Mouse (Mus musculus) brain, embryonic 14.5 days (tissue): ENCODE measurements around the gene Tbxas1. TPM values are rescaled to one million over a fixed set of nuclear protein-coding genes. Genes with fewer than 3 reads are reported as not detected.

ENCODE experiments used
- DNase-seq: peaks from one replicate; pipeline ENCODE4 v3.0.0-alpha.2; 2011; ENCODE audit warnings: low read depth
- CTCF ChIP-seq: fragments of 200-500 bp; IDR thresholded peaks from 2 replicates; pipeline ENCODE4 v1.5.1; 2012; ENCODE audit warnings: inconsistent platforms, mild to moderate bottlenecking, moderate library complexity, borderline replicate concordance; ENCODE audit not compliant: insufficient read depth, insufficient read length; ENCODE audit errors: extremely low read depth
- POLR2A ChIP-seq: fragments of 200-500 bp; IDR thresholded peaks from 2 replicates; pipeline ENCODE4 v1.6.1; 2012; ENCODE audit warnings: mild to moderate bottlenecking, inconsistent platforms, borderline replicate concordance; ENCODE audit not compliant: poor library complexity, insufficient read depth, insufficient read length, severe bottlenecking; ENCODE audit errors: extremely low read depth
- polyA plus RNA-seq: library from polyadenylated mRNA; depleted of rRNA; stranded (reverse); fragments of >200 nt; gene quantifications from 2 replicates; pipeline ENCODE4 v1.2.3, GENCODE M21; 2012; rRNA removed

Gene Tbxas1
- polyA plus RNA-seq, 1 experiment, result 0.93 TPM

GRCm38 (mm10) chr6:39106812-39107211, 231.6 kb downstream of the Tbxas1 start:
- peak; percentile 26 for DNase-seq
- TF ChIP-seq POLR2A (no peak), CTCF (no peak; the same call in 1 of the 2 replicates)

GRCm38 (mm10) chr6:39112701-39113100, 237.5 kb downstream of the Tbxas1 start:
- TF ChIP-seq CTCF (no peak), POLR2A (no peak)
- DNase-seq, result no peak

- no peak for TF ChIP-seq CTCF
- no peak for TF ChIP-seq POLR2A
- no peak for DNase-seq
These were observed 237.9 kb downstream of the Tbxas1 start for GRCm38 (mm10) chr6:39113141-39113540.

GRCm38 (mm10) chr6:39115438-39115837, 240.2 kb downstream of the Tbxas1 start:
- no peak for DNase-seq
- TF ChIP-seq POLR2A, result no peak
- TF ChIP-seq CTCF, result no peak

GRCm38 (mm10) chr6:39117584-39118455, 242.6 kb downstream of the Tbxas1 start, which contains the start of gene Parp12:
Gene Parp12, minus strand, starts transcription at chr6:39118349.
- DNase-seq, result peak; percentile 68
- no peak for TF ChIP-seq POLR2A
- no peak for TF ChIP-seq CTCF

GRCm38 (mm10) chr6:39118456-39118881, 243.3 kb downstream of the Tbxas1 start:
- DNase-seq, result peak; percentile 44
- no peak for TF ChIP-seq POLR2A

GRCm38 (mm10) chr6:39120685-39121084, 245.5 kb downstream of the Tbxas1 start:
- TF ChIP-seq CTCF (no peak), POLR2A (no peak)
- DNase-seq, result peak; percentile 4

GRCm38 (mm10) chr6:39124719-39125118, 249.5 kb downstream of the Tbxas1 start:
- no peak for DNase-seq

GRCm38 (mm10) chr6:39131480-39131879, 256.3 kb downstream of the Tbxas1 start:
- DNase-seq, result no peak
- no peak for TF ChIP-seq CTCF
- TF ChIP-seq POLR2A, result no peak

More at GRCm38 (mm10) chr6:39124719-39125118, 249.5 kb downstream of the Tbxas1 start:
- TF ChIP-seq POLR2A (no peak), CTCF (no peak)

- no peak for DNase-seq
- no peak for TF ChIP-seq POLR2A
- TF ChIP-seq CTCF, result no peak
These were observed 257.4 kb downstream of the Tbxas1 start for GRCm38 (mm10) chr6:39132556-39132955.

Other genes starting within 250 kb of the Tbxas1 start
- gene Klrg2, start 238.2 kb upstream of the Tbxas1 start, polyA plus RNA-seq, result 0.18 and 0.36 TPM in 2 replicates
- 40.3 and 41.3 TPM in 2 replicates for gene Clec2l, start 212.3 kb upstream of the Tbxas1 start, polyA plus RNA-seq
- gene Hipk2, start 761 bp downstream of the Tbxas1 start, polyA plus RNA-seq, result 25.9 and 48.7 TPM in 2 replicates
- 4.2 and 4.3 TPM in 2 replicates for gene Parp12, start 242.9 kb downstream of the Tbxas1 start, polyA plus RNA-seq